Mouse (Mus musculus): ENCODE data around the gene Rom1.
"Not testable (repeated sequence)": the region's sequence is repeated elsewhere in the genome, so short reads cannot be mapped to it uniquely, and the experiment has no call there.

The Rom1 gene

GRCm38 (mm10) chr19:8897865-8898495, 31.2 kb downstream of the Rom1 start, which contains the start of gene Ganab:
Gene Ganab, plus strand, starts transcription at chr19:8898071.
- peak; percentile 90 to 96 for DNase-seq (ENCODE audit: low spot score in 2 of 2)

- DNase-seq (ENCODE audit: low spot score in 2 of 2): peak in 1 of 2 experiments; percentile 50
Measured at GRCm38 (mm10) chr19:8897211-8897864, 31.8 kb downstream of the Rom1 start.

GRCm38 (mm10) chr19:8896231-8896630, 32.9 kb downstream of the Rom1 start:
- not testable (repeated sequence) for DNase-seq (ENCODE audit: low spot score in 2 of 2)

GRCm38 (mm10) chr19:8895397-8895960, 33.7 kb downstream of the Rom1 start:
- no peak for DNase-seq (ENCODE audit: low spot score in 2 of 2)

- DNase-seq (ENCODE audit: low spot score in 2 of 2): peak; percentile 75 to 85
Measured at GRCm38 (mm10) chr19:8892829-8893766, 36.1 kb downstream of the Rom1 start, which contains the start of gene Ints5. Gene Ints5, plus strand, starts transcription at chr19:8893005.

- peak; percentile 86 to 95 for DNase-seq (ENCODE audit: low spot score in 2 of 2)
Measured at GRCm38 (mm10) chr19:8888511-8889385, 40.4 kb downstream of the Rom1 start, which contains the start of the genes 1810009A15Rik and Gm49416. Gene 1810009A15Rik, plus strand, starts transcription at chr19:8888853. Gene Gm49416, plus strand, starts transcription at chr19:8888926.

GRCm38 (mm10) chr19:8887585-8888463, 41.3 kb downstream of the Rom1 start:
- no peak for DNase-seq (ENCODE audit: low spot score in 2 of 2)

- DNase-seq (ENCODE audit: low spot score in 2 of 2): no peak
Measured at GRCm38 (mm10) chr19:8886916-8887584, 42.1 kb downstream of the Rom1 start.

- DNase-seq (ENCODE audit: low spot score in 2 of 2): no peak
Measured at GRCm38 (mm10) chr19:8883616-8884015, 45.5 kb downstream of the Rom1 start, which contains the start of the genes Lbhd1 and Gm49403. Gene Lbhd1, plus strand, starts transcription at chr19:8883732. Gene Gm49403, plus strand, starts transcription at chr19:8883930.

GRCm38 (mm10) chr19:8881034-8881392, 48.1 kb downstream of the Rom1 start:
- DNase-seq (ENCODE audit: low spot score in 2 of 2): no peak

GRCm38 (mm10) chr19:8880311-8881033, 48.7 kb downstream of the Rom1 start, which contains the start of gene Uqcc3:
Gene Uqcc3, minus strand, starts transcription at chr19:8880923.
- DNase-seq (ENCODE audit: low spot score in 2 of 2): peak; percentile 85 to 91
